In genomic region chr5:100572069-100572468, GRCm38 (mm10) we compare ENCODE assay signal across 11 mouse cellular contexts. TPM values are rescaled to one million over a fixed set of nuclear protein-coding genes. Genes with fewer than 3 reads are reported as not detected.
A peak's percentile ranks its signal among the peaks of the same experiment; 100 is the strongest.
DNase-seq lines count a peak whose midpoint lies in the region; ATAC-seq and TF ChIP-seq lines count a peak whose summit lies in the region.
"Had no signal": no experiment of that assay in that cellular context is flagged by ENCODE, and none has a peak within 500 bp of the region (broad histone marks: within the 10 kb centered on the region; RNA-seq: fewer than 3 reads in every experiment).

Gene Plac8, minus strand, starts transcription at chr5:100572245.

- peak; percentile 53 for DNase-seq in kidney, postnatal 0 days (ENCODE audit: low spot score)
- no peak for DNase-seq in kidney, adult 9 months
- DNase-seq in Patski (ENCODE audit: low read depth, low spot score), result no peak
- peak; percentile 59 for DNase-seq in intestine, embryonic 14.5 days (ENCODE audit: low spot score)
- DNase-seq in retina, postnatal 1 day, result no peak
- no peak for DNase-seq in layer of hippocampus, adult 8-10 months (ENCODE audit: low spot score in 2 of 2)
- DNase-seq: cerebellum, adult 9-11 months had no signal

- 0 out of 2 replicates have a peak within 1 kb of the TSS, but pooled peaks have one; percentile 1 for H3K9ac ChIP-seq in kidney, postnatal 0 days (ENCODE audit: low read depth, low read length)
- peak within 1 kb of the TSS; percentile 21 for H3K9ac ChIP-seq in intestine, embryonic 14.5 days (ENCODE audit: low read length)
- no peak within 1 kb of the TSS for H3K9ac ChIP-seq in forebrain, embryonic 15.5 days (replicated peaks)
- H3K9ac ChIP-seq: limb, embryonic 15.5 days; neural tube, embryonic 12.5 days had no signal

- POLR2A ChIA-PET in Patski (lab: Charles Lee), result no interaction called here

- H3K4me1 ChIP-seq in kidney, postnatal 0 days (replicated peaks; ENCODE audit: insufficient read depth, low read length), result peaks cover 15% of the 10 kb centered on the region
- peaks cover 5% of the 10 kb centered on the region for H3K4me1 ChIP-seq in intestine, embryonic 14.5 days (replicated peaks; ENCODE audit: control insufficient read depth, insufficient read depth, low read length)
- no peaks in the 10 kb centered on the region for H3K4me1 ChIP-seq in forebrain, embryonic 15.5 days
- H3K4me1 ChIP-seq: neural tube, embryonic 12.5 days had no signal

- no peaks in the 10 kb centered on the region for H3K9me3 ChIP-seq in kidney, postnatal 0 days (replicated peaks; ENCODE audit: low read length)
- H3K9me3 ChIP-seq in intestine, embryonic 14.5 days (ENCODE audit: control insufficient read depth, low read length), result no peaks in the 10 kb centered on the region
- H3K9me3 ChIP-seq in forebrain, embryonic 15.5 days, result no peaks in the 10 kb centered on the region
- H3K9me3 ChIP-seq: limb, embryonic 15.5 days; neural tube, embryonic 12.5 days had no signal

- CTCF ChIA-PET in Patski (lab: Charles Lee), result interaction anchor here (0.9 to 1.6 kb wide), 3 partner anchors 9 to 53 kb away, joined by 3 to 5 read pairs (median 3); no protein-coding TSS in a partner anchor

- TF ChIP-seq CTCF in kidney, postnatal 0 days (IDR thresholded peaks at IDR 0.05; ENCODE audit: low read depth), result no peak
- no peak for TF ChIP-seq CTCF in Patski (IDR thresholded peaks at IDR 0.05)

- in situ Hi-C loops in Patski (cut with MboI; ENCODE audit: low pct_unique_long_range_greater_than_20kb), result no loop called here

- WGBS in kidney, postnatal 0 days, result 22% methylated on average over 7 of the region's 7 CpGs
- 32% methylated on average over 7 of the region's 7 CpGs for WGBS in intestine, embryonic 14.5 days
- 42% methylated on average over 7 of the region's 7 CpGs for WGBS in forebrain, embryonic 15.5 days

- no peaks in the 10 kb centered on the region for H3K27me3 ChIP-seq in kidney, postnatal 0 days (ENCODE audit: insufficient read depth, low read length)
- H3K27me3 ChIP-seq in Patski, result no peaks in the 10 kb centered on the region
- H3K27me3 ChIP-seq in intestine, embryonic 14.5 days (replicated peaks; ENCODE audit: control insufficient read depth, insufficient read depth, low read length), result no peaks in the 10 kb centered on the region
- no peaks in the 10 kb centered on the region for H3K27me3 ChIP-seq in forebrain, embryonic 15.5 days
- H3K27me3 ChIP-seq: limb, embryonic 15.5 days; neural tube, embryonic 12.5 days had no signal

- peak within 1 kb of the TSS; percentile 22 for H3K4me3 ChIP-seq in kidney, postnatal 0 days (replicated peaks; ENCODE audit: low read depth, low read length)
- peak within 1 kb of the TSS; percentile 34 for H3K4me3 ChIP-seq in intestine, embryonic 14.5 days (ENCODE audit: low read depth, low read length)
- H3K4me3 ChIP-seq in forebrain, embryonic 15.5 days, result no peak within 1 kb of the TSS
- H3K4me3 ChIP-seq: limb, embryonic 15.5 days; neural tube, embryonic 12.5 days had no signal

- H3K27ac ChIP-seq in kidney, postnatal 0 days, result 0 out of 2 replicates have a peak within 1 kb of the TSS, but pooled peaks have one; percentile 10
- H3K27ac ChIP-seq in intestine, embryonic 14.5 days (ENCODE audit: low read depth), result peak within 1 kb of the TSS; percentile 66
- H3K27ac ChIP-seq in forebrain, embryonic 15.5 days (replicated peaks), result no peak within 1 kb of the TSS
- H3K27ac ChIP-seq: limb, embryonic 15.5 days; neural tube, embryonic 12.5 days had no signal

- no peaks in the 10 kb centered on the region for H3K36me3 ChIP-seq in kidney, postnatal 0 days (ENCODE audit: insufficient read depth, low read length)
- H3K36me3 ChIP-seq in intestine, embryonic 14.5 days (ENCODE audit: control insufficient read depth, insufficient read depth, low read length), result no peaks in the 10 kb centered on the region
- no peaks in the 10 kb centered on the region for H3K36me3 ChIP-seq in forebrain, embryonic 15.5 days
- H3K36me3 ChIP-seq: limb, embryonic 15.5 days; neural tube, embryonic 12.5 days had no signal

- ATAC-seq in kidney, postnatal 0 days (replicated peaks; ENCODE audit: low FRiP score, low read depth), result no peak
- ATAC-seq in Patski, result no peak
- peak; percentile 87 for ATAC-seq in intestine, embryonic 14.5 days (replicated peaks; ENCODE audit: low FRiP score, low TSS enrichment, low read depth)
- ATAC-seq in megakaryocyte-erythroid progenitor cell, adult 5-6 weeks (replicated peaks; ENCODE audit: low FRiP score, low TSS enrichment, poor library complexity, severe bottlenecking), result peak; percentile 19; the same call in 1 of the 2 replicates
- ATAC-seq in forebrain, embryonic 15.5 days (replicated peaks), result no peak

- peak within 1 kb of the TSS; percentile 30 for H3K4me2 ChIP-seq in kidney, postnatal 0 days (ENCODE audit: low read length)
- H3K4me2 ChIP-seq in intestine, embryonic 14.5 days (ENCODE audit: low read length), result peak within 1 kb of the TSS; percentile 49
- no peak within 1 kb of the TSS for H3K4me2 ChIP-seq in forebrain, embryonic 15.5 days (replicated peaks)
- H3K4me2 ChIP-seq: limb, embryonic 15.5 days; neural tube, embryonic 12.5 days had no signal

RNA-seq across cellular contexts. Expression of gene Plac8, which starts in this region (rescaled TPM):
- 146 and 169 TPM in 2 replicates for polyA plus RNA-seq in kidney, postnatal 0 days (2015; fragmentation: Nextera tagmentation; extraction: Ambion mirVana)
- polyA plus RNA-seq in Patski (2021), result 92.7 TPM
- polyA plus RNA-seq in intestine, embryonic 14.5 days (2014; fragmentation: Nextera tagmentation; extraction: Ambion mirVana), result 256 and 280 TPM in 2 replicates
- total RNA-seq in megakaryocyte-erythroid progenitor cell, adult 5-6 weeks (2014; fragmentation: Nextera tagmentation), result 205 and 254 TPM in 2 replicates
- 198 and 535 TPM in 2 replicates for total RNA-seq in megakaryocyte-erythroid progenitor cell, adult 5-6 weeks (2017)
- polyA plus RNA-seq in forebrain, embryonic 15.5 days (2015; fragmentation: Nextera tagmentation; extraction: Ambion mirVana), result 0.27 and 0.56 TPM in 2 replicates
- not detected for total RNA-seq in layer of hippocampus, adult 8-10 months (2022)

Comparison
In these comparisons a context has a peak if more than half of its experiments do, and no peak if none do; other contexts are left out.
1. RNA of gene Plac8 (total RNA-seq): 198 to 535 TPM in megakaryocyte-erythroid progenitor cell, adult 5-6 weeks; not detected in layer of hippocampus, adult 8-10 months; every median in the first group is over 100 times any median in the second.
2. RNA of gene Plac8 (polyA plus RNA-seq): 256 to 280 TPM in intestine, embryonic 14.5 days, 146 to 169 TPM in kidney, postnatal 0 days and 92.7 TPM in Patski (single experiment); 0.27 to 0.56 TPM in forebrain, embryonic 15.5 days; every median in the first group is over 10 times any median in the second.
3. DNase-seq: peak in kidney, postnatal 0 days (single experiment) and intestine, embryonic 14.5 days (single experiment); none in kidney, adult 9 months (single experiment), Patski (single experiment), retina, postnatal 1 day (single experiment) and layer of hippocampus, adult 8-10 months (0 of 2).
4. ATAC-seq: peak in intestine, embryonic 14.5 days (single experiment) and megakaryocyte-erythroid progenitor cell, adult 5-6 weeks (single experiment); none in kidney, postnatal 0 days (single experiment), Patski (single experiment) and forebrain, embryonic 15.5 days (single experiment).